Mouse (Mus musculus) spleen, adult 10 weeks (tissue): ENCODE data around the gene Prr14l. TPM values are rescaled to one million over a fixed set of nuclear protein-coding genes. Genes with fewer than 3 reads are reported as not detected.

Experiments
- polyA plus RNA-seq: library from polyadenylated mRNA; stranded (reverse); fragments of 350-450 nt; fragmentation: Illumina TruSeq; extraction: RNeasy Lipid Tissue Mini Kit (QIAGEN cat#74804); gene quantifications from one replicate; pipeline ENCODE4 v1.2.3, GENCODE M21; 2015; ENCODE audit warnings: low replicate concordance; ENCODE audit not compliant: insufficient read depth

Gene Prr14l
- 33.1 TPM for polyA plus RNA-seq

DNA sequence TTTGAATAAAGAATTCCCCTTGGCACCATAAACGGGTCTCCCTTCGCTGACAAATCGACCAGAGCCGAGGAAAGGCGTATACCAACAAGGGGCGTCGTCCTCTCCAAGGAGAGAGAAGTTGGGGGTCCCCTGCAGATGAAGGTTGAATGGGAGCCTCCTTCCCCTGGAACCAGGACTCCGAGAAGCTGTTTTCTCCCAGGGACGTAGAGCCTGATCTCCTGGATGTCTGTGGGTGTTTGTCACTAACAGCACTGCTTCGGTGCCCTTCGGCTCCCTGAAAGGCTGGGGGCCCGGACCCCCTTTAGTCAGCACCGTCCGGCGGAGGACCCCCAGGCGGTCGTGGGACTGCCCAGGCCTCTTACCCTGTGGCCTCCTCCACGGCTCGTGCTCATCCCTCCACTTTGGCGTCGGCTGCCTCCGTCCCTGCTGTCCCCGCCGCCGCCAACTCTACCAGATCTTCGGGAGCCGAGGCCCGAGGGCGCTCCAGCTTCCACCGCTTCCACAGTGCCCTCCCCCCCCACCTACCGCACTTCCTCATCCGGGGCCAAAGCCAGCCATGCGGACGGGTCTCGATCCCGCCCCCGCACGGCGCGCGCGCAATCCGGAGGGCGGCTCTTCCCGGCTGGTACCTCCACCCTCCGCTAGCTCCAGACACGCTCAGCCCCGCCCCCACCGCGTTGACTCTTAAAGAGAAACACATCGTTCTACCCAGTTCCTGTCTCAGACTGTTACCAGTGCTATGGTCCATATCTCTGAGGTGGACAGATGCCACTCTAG, at the start of gene Prr14l:
TSS of gene Prr14l (minus strand) at position 526 of the 777 bp plus-strand sequence.

DNA sequence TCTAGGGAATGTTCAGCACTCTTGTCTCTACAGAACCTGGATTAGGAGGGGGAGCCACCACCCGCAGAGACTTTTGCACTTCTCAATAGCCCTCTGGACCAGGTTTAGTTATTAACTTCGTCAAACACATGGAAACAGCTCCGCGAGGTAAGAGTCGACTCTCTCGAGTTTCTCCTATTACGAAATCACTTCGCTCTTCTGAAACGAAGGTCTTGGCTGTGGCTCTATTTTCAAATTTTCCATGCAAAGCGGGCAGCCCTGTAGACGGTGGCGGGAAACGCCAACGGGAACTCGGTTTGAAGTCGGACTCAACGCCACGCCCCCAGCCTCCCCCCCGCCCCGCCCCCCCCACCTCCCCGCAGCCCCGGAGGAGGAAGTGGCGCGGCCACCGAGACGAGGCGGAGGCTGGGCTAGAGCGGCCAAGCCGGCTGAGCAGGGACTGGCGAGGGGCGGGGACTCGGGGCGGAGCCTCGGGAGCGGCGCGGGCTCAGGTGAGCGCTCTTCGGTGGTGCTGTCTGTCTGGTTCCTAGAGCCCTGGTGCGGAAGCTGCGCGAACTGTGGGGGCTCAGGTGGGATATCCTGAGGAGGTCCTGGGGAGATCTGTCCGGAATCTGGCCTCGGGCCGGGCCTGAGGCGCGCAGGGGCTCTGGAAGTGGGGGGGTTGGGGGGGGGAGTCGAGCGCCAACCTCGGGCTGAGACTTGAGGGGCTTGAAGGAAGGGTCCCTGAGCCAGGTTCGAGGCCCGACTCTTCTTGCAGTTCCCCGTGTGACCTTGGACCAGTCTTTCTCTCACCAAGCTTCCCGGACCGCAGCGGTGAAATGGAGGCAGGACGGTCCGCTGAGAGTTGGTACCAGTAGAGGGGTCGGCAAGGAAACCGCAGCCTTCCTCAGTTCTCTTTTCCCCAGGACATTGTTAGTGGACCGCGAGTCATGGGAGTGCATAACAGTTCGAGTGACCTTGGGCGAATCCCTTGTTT, 9.5 kb upstream of the Prr14l start, which contains the start of gene Depdc5:
TSS of gene Depdc5 (plus strand) at position 449 of the 976 bp plus-strand sequence.

DNA sequence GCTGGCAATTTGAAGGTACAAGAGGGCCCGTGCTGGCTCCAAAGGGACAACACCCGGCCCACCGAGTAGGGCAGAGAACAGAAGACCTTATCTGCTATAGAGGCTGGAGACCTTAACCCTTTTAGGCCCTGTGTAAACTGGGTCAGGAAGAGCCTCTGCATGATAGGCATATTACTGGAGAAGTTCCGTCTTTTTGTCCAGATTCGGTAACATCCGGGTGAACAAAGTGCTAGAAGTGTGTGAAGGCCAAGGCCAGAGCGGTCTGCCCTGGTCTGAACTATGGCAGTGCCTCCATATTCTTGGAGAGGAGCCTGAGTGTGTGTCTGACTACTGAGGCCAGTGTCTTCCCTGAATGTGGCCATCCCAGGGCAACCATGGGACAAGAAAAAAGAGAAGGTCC, 27.0 kb downstream of the Prr14l start, which contains the start of gene Gm20671:
TSS of gene Gm20671 (minus strand) at position 101 of the 400 bp plus-strand sequence.

DNA sequence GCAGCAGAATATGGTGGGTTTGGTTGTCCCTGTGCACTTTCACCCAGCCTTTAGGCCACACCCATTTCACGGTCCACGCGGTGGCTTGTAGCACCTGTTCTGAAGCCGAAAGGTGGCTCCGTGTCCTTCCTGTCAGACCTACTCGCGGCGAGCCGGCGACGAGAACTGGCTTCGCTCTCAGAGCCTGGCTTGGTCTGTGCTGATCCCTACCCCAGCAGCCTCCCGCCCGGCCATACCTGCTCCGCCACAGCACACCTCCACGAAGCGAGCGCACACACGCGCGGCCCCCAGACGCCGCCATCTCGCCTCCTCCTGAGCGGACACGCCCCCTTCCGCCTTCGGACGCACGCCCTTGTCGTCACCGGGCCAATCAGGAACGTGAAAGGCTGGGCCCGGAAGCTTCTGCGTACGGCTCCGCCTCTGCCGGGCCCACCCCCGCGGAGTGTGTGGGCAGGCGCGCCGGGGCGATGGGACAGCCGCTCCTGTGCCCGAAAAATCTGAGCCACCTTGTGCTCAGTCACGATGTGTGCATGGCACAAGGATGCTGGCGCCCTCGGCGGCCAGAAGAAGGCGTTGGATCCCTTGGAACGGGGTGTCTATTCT, 68.6 kb downstream of the Prr14l start, which contains the start of gene Pisd:
TSS of gene Pisd (minus strand) at position 334 of the 603 bp plus-strand sequence.

Other genes starting within 250 kb of the Prr14l start
- 10.0 TPM for gene Yes1, start 243.1 kb downstream of the Prr14l start, polyA plus RNA-seq
- 26.2 TPM for gene Pisd, start 68.6 kb downstream of the Prr14l start, polyA plus RNA-seq
- gene Gm20671, start 27.1 kb downstream of the Prr14l start, polyA plus RNA-seq = not detected
- 43.6 TPM for gene Depdc5, start 9.4 kb upstream of the Prr14l start, polyA plus RNA-seq
- 299 TPM for gene Ywhah, start 164.6 kb upstream of the Prr14l start, polyA plus RNA-seq
- not detected for gene Slc5a1, start 250.0 kb upstream of the Prr14l start, polyA plus RNA-seq